Mouse (Mus musculus) heart, adult 2 months (tissue): Measurements from ENCODE around the gene Dpf2.

ENCODE experiments used
- CTCF ChIP-seq: fragments of 200-600 bp; IDR thresholded peaks from 2 replicates; pipeline ENCODE4 v1.8.1; 2022; ENCODE audit warnings: antibody characterized with exemption, mild to moderate bottlenecking, moderate library complexity
- EP300 ChIP-seq: fragments of 200-500 bp; IDR thresholded peaks from 2 replicates; pipeline ENCODE4 v1.6.1; 2011; ENCODE audit warnings: low read depth, low read length, control low read depth; ENCODE audit not compliant: insufficient read depth
- POLR2A ChIP-seq: fragments of 200-500 bp; IDR thresholded peaks from 2 replicates; pipeline ENCODE4 v1.6.1; 2011; ENCODE audit warnings: mild to moderate bottlenecking, low read depth, low read length, control low read depth; ENCODE audit not compliant: insufficient read depth

- TF ChIP-seq CTCF: no peak
- TF ChIP-seq POLR2A: no peak
- TF ChIP-seq EP300: no peak
Measured at GRCm38 (mm10) chr19:5872528-5872927, 40.3 kb downstream of the Dpf2 start.
